Mouse (Mus musculus) forebrain, embryonic 10.5 days (tissue): ENCODE measurements at regions not wholly inside any gene's neighbourhood (a gene's known extent, or its start where the extent isn't known, plus 50 kb on each side); places are given as distances from the start of the nearest gene placed in this dataset.

ENCODE experiments used
- DNase-seq: peaks from one replicate; pipeline ENCODE4 v3.0.0-alpha.2; 2017; ENCODE audit warnings: low spot score; ENCODE audit errors: extremely low spot score
- H3K27ac ChIP-seq: fragments of 300-500 bp; sonication (generic); 2 replicates; pipeline ENCODE4 v1.5.1; 2016; ENCODE audit warnings: mild to moderate bottlenecking
- H3K27me3 ChIP-seq: fragments of 300-500 bp; sonication (generic); 2 replicates; pipeline ENCODE4 v1.6.1; 2016; ENCODE audit warnings: mild to moderate bottlenecking; ENCODE audit not compliant: poor library complexity, severe bottlenecking
- H3K36me3 ChIP-seq: fragments of 300-500 bp; sonication (generic); replicated peaks from 2 replicates; pipeline ENCODE4 v1.6.1; 2016; ENCODE audit warnings: mild to moderate bottlenecking, moderate library complexity
- H3K4me1 ChIP-seq: fragments of 300-500 bp; sonication (generic); 2 replicates; pipeline ENCODE4 v1.6.1; 2016
- H3K4me3 ChIP-seq: fragments of 300-500 bp; sonication (generic); 2 replicates; pipeline ENCODE4 v1.5.1; 2016; ENCODE audit warnings: mild to moderate bottlenecking, moderate library complexity
- H3K9me3 ChIP-seq: fragments of 300-500 bp; sonication (generic); 2 replicates; pipeline ENCODE4 v1.6.1; 2016; ENCODE audit warnings: mild to moderate bottlenecking, moderate library complexity
- WGBS: fragments of 180-500 bp; shearing (Covaris S2); methylation state at CpG from one replicate; pipeline ENCODE4 v1.1.7; 2016; 5-methylcytosine and 5-hydroxymethylcytosine counted together

- WGBS, result 89% methylated on average over 8 of the region's 8 CpGs
- peaks cover 5% of the 10 kb centered on the region; the same call in 1 of the 2 replicates for H3K4me1 ChIP-seq
- H3K27me3 ChIP-seq, result no peaks in the 10 kb centered on the region
- H3K9me3 ChIP-seq, result no peaks in the 10 kb centered on the region
- DNase-seq, result no peak
- H3K36me3 ChIP-seq, result no peaks in the 10 kb centered on the region
- no peak overlapping the region for H3K4me3 ChIP-seq
- no peak overlapping the region for H3K27ac ChIP-seq
Observed at GRCm38 (mm10) chr15:93882826-93883225, 287.1 kb upstream of the Prickle1 start.

GRCm38 (mm10) chr15:93881276-93881675 lies 285.6 kb upstream of the Prickle1 start:
- Histone ChIP-seq H3K4me3 (no peak overlapping the region), H3K4me1 (peaks cover 5% of the 10 kb centered on the region; the same call in 1 of the 2 replicates), H3K27ac (no peak overlapping the region), H3K27me3 (no peaks in the 10 kb centered on the region), H3K36me3 (no peaks in the 10 kb centered on the region), H3K9me3 (no peaks in the 10 kb centered on the region)
- no peak for DNase-seq

GRCm38 (mm10) chr15:93880302-93880701 lies 284.6 kb upstream of the Prickle1 start:
- no peak for DNase-seq
- no peaks in the 10 kb centered on the region for H3K27me3 ChIP-seq
- H3K4me1 ChIP-seq, result peaks cover 5% of the 10 kb centered on the region; the same call in 1 of the 2 replicates
- H3K9me3 ChIP-seq, result no peaks in the 10 kb centered on the region
- no peak overlapping the region for H3K4me3 ChIP-seq
- no peaks in the 10 kb centered on the region for H3K36me3 ChIP-seq
- no peak overlapping the region for H3K27ac ChIP-seq
- 84% methylated on average over 8 of the region's 8 CpGs for WGBS

DNA sequence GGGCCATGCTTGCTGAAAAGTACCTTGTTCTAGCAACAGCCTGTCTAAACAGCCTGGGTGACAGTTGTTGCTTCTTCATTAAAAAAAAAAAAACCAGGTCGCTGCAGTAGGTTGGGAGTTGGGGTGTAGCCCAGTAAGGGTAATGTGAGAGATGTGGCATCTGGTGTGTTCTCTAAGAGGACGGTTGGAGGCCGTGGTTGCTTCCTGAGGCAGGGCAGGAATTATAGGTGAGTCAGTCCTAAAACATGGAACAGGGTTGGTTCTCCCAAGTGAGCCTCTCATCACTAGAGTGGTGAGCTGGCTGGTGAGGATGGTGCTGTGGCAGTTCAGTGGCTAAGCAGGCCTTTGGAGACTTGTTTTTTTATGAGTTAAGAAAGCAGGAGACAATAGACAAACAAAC lies 283.3 kb upstream of the Prickle1 start:
- WGBS, result 89% methylated on average over 3 of the region's 3 CpGs
- H3K27ac ChIP-seq, result no peak overlapping the region

DNA sequence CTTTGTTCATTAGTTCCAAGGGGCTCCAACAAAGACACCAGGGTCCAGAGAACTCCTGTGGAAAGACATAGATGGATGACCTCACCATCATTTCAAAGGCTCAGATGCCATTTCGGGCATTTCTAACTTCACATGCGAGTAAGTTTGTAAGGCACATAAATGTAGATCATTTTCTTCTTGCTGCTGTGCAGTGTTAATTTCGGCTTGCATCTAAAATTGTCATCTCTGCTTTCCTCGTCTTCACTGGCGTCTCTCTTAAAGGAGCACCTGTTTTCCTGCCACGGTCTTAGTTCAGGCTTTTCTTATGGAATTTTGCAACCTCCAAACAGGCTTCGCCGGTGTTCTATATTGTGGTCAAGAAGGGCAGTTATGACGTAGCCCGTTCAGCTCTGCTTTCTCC lies 280.6 kb upstream of the Prickle1 start:
- Histone ChIP-seq H3K4me1 (peaks cover 5% of the 10 kb centered on the region; the same call in 1 of the 2 replicates), H3K27ac (no peak overlapping the region), H3K36me3 (no peaks in the 10 kb centered on the region), H3K9me3 (no peaks in the 10 kb centered on the region), H3K27me3 (no peaks in the 10 kb centered on the region), H3K4me3 (no peak overlapping the region)
- WGBS, result 89% methylated on average over 10 of the region's 10 CpGs
- DNase-seq, result no peak

More for the DNA sequence above, 283.3 kb upstream of the Prickle1 start:
- Histone ChIP-seq H3K36me3 (no peaks in the 10 kb centered on the region), H3K4me3 (no peak overlapping the region), H3K4me1 (peaks cover 5% of the 10 kb centered on the region; the same call in 1 of the 2 replicates), H3K27me3 (no peaks in the 10 kb centered on the region), H3K9me3 (no peaks in the 10 kb centered on the region)
- DNase-seq, result no peak

DNA sequence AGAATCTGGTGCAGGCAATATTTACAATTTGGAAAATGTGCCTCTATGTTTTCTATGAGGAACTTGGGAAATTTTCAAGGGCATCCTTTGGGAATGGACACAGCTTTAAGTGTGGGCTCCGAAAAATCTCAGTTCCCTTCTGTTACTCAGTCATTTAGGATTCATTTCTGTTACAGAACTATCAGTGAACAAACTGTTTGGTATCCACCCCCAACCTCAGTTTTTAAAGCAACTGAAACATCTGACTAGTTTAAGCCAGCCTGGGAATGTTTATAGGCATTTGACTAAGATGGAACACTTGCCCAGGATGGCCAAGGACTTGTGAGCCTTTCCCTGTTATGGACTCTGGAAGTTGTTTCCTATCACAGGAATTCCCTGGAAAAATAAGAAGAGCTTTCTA lies 280.0 kb upstream of the Prickle1 start:
- no peaks in the 10 kb centered on the region for H3K9me3 ChIP-seq
- no peaks in the 10 kb centered on the region for H3K36me3 ChIP-seq
- no peak overlapping the region for H3K27ac ChIP-seq
- no peaks in the 10 kb centered on the region for H3K27me3 ChIP-seq
- WGBS, result 94% methylated on average over 1 of the region's 1 CpGs
- H3K4me1 ChIP-seq, result peaks cover 5% of the 10 kb centered on the region; the same call in 1 of the 2 replicates
- no peak for DNase-seq
- no peak overlapping the region for H3K4me3 ChIP-seq

DNA sequence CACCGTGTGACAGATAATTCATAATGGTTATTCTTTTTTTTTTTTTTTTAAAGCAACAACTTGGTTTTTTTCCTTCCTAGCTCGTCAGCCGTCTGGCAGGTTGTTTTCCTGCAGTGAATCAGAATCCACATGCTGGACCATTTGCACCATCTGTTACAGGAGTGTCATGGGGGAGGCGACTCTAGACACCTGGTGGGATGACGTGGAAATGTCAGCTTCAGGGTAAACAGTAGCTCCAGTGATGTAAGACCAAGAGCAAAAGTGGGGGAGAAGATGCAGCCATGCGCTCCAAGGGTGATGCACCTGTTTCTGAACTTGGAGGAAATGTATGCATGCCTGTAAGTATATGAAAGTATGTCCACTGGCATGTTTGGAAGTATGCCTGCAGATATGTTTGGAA lies 278.5 kb upstream of the Prickle1 start:
- Histone ChIP-seq H3K4me3 (no peak overlapping the region), H3K27ac (no peak overlapping the region), H3K4me1 (no peaks in the 10 kb centered on the region; the same call in 1 of the 2 replicates), H3K27me3 (no peaks in the 10 kb centered on the region), H3K9me3 (no peaks in the 10 kb centered on the region), H3K36me3 (no peaks in the 10 kb centered on the region)
- 86% methylated on average over 6 of the region's 6 CpGs for WGBS
- DNase-seq, result no peak

DNA sequence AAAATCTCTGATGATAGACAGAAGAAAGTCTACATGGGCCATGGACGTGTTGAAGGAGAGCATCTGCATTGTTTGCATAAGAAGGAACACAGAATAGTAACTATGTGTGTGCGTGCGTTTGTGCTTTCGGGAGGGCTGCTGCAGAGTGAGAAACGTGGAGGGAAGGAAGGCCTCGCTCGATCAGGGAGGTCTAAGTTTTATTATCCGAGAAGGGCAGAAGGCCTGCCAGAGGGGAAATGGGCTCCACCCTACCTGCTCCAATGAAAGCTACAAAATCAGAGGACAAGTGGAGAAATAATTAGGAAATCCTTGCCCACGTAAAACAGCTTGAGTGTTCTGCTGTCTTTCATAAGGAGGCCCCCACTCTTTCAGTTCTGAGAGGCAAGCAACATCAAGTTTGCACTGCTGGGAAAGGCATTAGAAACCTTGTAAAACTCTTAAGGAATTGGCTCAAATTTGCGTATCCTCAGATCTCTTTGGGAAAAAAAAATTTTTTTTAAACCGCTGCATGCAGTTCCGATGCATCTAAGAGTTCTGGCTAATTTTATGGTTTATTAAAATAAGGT lies 261.7 kb upstream of the Prickle1 start:
- H3K36me3 ChIP-seq, result no peaks in the 10 kb centered on the region
- H3K4me3 ChIP-seq, result no peak overlapping the region
- WGBS, result 89% methylated on average over 12 of the region's 12 CpGs

GRCm38 (mm10) chr15:93853221-93853620 lies 257.5 kb upstream of the Prickle1 start:
- H3K27ac ChIP-seq, result no peak overlapping the region
- no peaks in the 10 kb centered on the region for H3K27me3 ChIP-seq
- no peaks in the 10 kb centered on the region for H3K36me3 ChIP-seq
- no peaks in the 10 kb centered on the region for H3K9me3 ChIP-seq
- H3K4me1 ChIP-seq, result no peaks in the 10 kb centered on the region; the same call in 1 of the 2 replicates
- DNase-seq, result no peak
- H3K4me3 ChIP-seq, result no peak overlapping the region
- 82% methylated on average over 3 of the region's 3 CpGs for WGBS

More for the DNA sequence above, 261.7 kb upstream of the Prickle1 start:
- no peak for DNase-seq
- no peak overlapping the region for H3K27ac ChIP-seq
- no peaks in the 10 kb centered on the region for H3K27me3 ChIP-seq
- no peaks in the 10 kb centered on the region for H3K4me1 ChIP-seq
- no peaks in the 10 kb centered on the region for H3K9me3 ChIP-seq

DNA sequence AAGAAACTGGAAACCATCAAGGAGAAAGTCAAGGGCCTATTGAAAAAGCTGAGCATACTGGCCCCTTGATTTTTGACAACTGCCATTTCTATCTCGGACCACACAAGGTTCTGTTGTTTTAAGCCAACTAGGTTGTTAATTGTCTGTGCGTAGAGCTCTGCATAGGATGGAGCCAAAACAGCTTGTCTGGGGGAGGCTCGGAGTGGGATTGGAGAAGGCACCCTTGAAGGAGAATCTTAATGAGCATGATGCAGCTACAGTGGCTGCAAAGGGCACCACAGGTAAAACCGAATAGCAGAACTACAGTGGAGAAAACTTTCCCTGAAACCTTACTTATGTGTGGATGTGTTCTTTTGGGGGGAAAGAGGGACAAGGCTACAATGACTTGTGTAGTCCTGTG lies 256.4 kb upstream of the Prickle1 start:
- Histone ChIP-seq H3K4me1 (no peaks in the 10 kb centered on the region; the same call in 1 of the 2 replicates), H3K9me3 (no peaks in the 10 kb centered on the region), H3K27me3 (no peaks in the 10 kb centered on the region), H3K36me3 (no peaks in the 10 kb centered on the region), H3K4me3 (no peak overlapping the region), H3K27ac (no peak overlapping the region)
- no peak for DNase-seq
- WGBS, result 89% methylated on average over 4 of the region's 4 CpGs

DNA sequence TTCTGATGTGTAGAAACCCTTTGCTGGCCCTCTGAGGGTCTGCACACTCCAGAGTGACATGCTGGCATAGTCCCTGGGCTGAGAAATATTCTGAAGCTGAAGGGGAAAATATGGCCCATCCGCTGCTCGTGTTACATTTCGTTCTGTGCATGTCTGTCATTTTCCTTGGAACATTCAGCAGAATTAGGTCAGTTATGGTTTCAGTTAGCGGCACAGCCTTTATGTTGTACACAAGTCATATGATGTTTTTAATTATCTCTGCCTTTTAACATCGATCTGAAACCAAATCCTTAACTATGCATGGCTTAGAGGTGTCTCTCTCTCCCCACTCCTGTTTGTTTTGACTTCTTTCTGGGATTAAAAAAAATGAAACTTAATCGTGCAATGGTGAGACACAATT lies 254.7 kb upstream of the Prickle1 start:
- DNase-seq, result no peak
- H3K4me1 ChIP-seq, result no peaks in the 10 kb centered on the region; the same call in 1 of the 2 replicates
- no peaks in the 10 kb centered on the region for H3K9me3 ChIP-seq
- no peaks in the 10 kb centered on the region for H3K27me3 ChIP-seq
- H3K36me3 ChIP-seq, result no peaks in the 10 kb centered on the region
- no peak overlapping the region for H3K4me3 ChIP-seq
- WGBS, result 70% methylated on average over 6 of the region's 6 CpGs
- H3K27ac ChIP-seq, result no peak overlapping the region

- H3K4me3 ChIP-seq, result no peak overlapping the region
- WGBS, result 90% methylated on average over 4 of the region's 4 CpGs
- H3K36me3 ChIP-seq, result no peaks in the 10 kb centered on the region
- no peak overlapping the region for H3K27ac ChIP-seq
- no peaks in the 10 kb centered on the region for H3K27me3 ChIP-seq
- DNase-seq, result no peak
- no peaks in the 10 kb centered on the region for H3K9me3 ChIP-seq
- H3K4me1 ChIP-seq, result no peaks in the 10 kb centered on the region; the same call in 1 of the 2 replicates
Observed at GRCm38 (mm10) chr15:93848830-93849229, 253.1 kb upstream of the Prickle1 start.

DNA sequence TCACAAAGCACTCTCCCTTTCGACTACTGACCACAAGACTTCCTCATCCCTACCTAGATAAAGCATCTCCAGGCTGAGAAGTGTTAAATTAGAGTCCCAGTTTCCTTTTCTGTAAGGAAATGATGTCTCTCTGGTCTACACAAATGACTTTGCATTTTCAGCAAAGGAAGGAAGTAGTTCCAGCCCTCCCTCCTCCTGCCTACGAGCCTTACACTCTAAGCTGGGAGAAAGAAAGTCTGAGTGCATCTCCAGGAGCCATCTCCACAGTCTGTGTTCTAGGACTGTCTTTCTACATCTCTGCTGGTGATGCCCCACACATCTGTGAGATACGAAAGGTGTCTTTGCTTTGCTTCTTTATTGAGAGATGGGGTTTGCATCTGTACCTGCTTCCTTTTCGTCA lies 251.1 kb upstream of the Prickle1 start:
- DNase-seq, result no peak
- no peaks in the 10 kb centered on the region for H3K9me3 ChIP-seq
- no peaks in the 10 kb centered on the region for H3K27me3 ChIP-seq
- H3K4me1 ChIP-seq, result no peaks in the 10 kb centered on the region; the same call in 1 of the 2 replicates
- no peak overlapping the region for H3K4me3 ChIP-seq
- no peak overlapping the region for H3K27ac ChIP-seq
- WGBS, result 90% methylated on average over 4 of the region's 4 CpGs
- no peaks in the 10 kb centered on the region for H3K36me3 ChIP-seq

DNA sequence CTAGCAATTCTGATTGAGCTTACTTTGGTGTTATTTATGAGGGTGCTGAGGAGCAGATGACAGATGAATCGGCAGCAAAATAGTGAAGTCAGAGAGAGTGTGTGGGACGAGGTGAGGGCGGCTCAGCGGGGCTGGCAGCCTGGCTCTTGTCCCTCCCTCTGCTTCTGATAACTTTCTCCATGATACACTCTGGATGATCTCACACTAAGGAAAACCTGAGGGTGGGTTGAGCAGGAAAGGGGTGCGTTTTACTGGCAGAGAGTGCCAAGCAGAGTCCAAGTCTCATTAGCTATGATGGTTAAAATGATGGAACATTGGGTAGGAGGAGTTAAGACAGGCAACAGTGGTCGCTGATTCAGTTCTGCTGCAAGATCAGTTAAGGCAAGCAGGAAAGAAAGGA lies 250.1 kb upstream of the Prickle1 start:
- Histone ChIP-seq H3K27ac (no peak overlapping the region), H3K9me3 (no peaks in the 10 kb centered on the region), H3K4me3 (no peak overlapping the region), H3K4me1 (no peaks in the 10 kb centered on the region; the same call in 1 of the 2 replicates), H3K27me3 (no peaks in the 10 kb centered on the region), H3K36me3 (no peaks in the 10 kb centered on the region)
- DNase-seq, result no peak
- 93% methylated on average over 6 of the region's 6 CpGs for WGBS
